Mouse (Mus musculus): ENCODE measurements around the gene Dcdc2a. TPM values are rescaled to one million over a fixed set of nuclear protein-coding genes. Genes with fewer than 3 reads are reported as not detected.

The Dcdc2a gene
- polyA plus RNA-seq, 1 experiment from 2014 or later = 2.1 TPM

GRCm38 (mm10) chr13:25144093-25144492 lies 88.3 kb downstream of the Dcdc2a start:
- no peak overlapping the region for H3K9ac ChIP-seq
- no peaks in the 10 kb centered on the region for H3K27me3 ChIP-seq
- no peaks in the 10 kb centered on the region for H3K9me3 ChIP-seq (replicated peaks)
- ATAC-seq = no peak
- no peak overlapping the region for H3K4me2 ChIP-seq
- H3K27ac ChIP-seq = no peak overlapping the region
- H3K36me3 ChIP-seq (ENCODE audit: poor library complexity, severe bottlenecking) = no peaks in the 10 kb centered on the region
- H3K4me3 ChIP-seq = no peak overlapping the region
- no peaks in the 10 kb centered on the region for H3K4me1 ChIP-seq
- 68% methylated on average over 2 of the region's 2 CpGs for WGBS

- no peak overlapping the region for H3K9ac ChIP-seq
- no peak overlapping the region for H3K4me3 ChIP-seq
- H3K4me2 ChIP-seq = no peak overlapping the region
- peaks cover 8% of the 10 kb centered on the region; the same call in 1 of the 2 replicates for H3K4me1 ChIP-seq
- no peaks in the 10 kb centered on the region for H3K9me3 ChIP-seq (replicated peaks)
- no peak overlapping the region for H3K27ac ChIP-seq
- ATAC-seq = no peak
- H3K36me3 ChIP-seq (ENCODE audit: poor library complexity, severe bottlenecking) = no peaks in the 10 kb centered on the region
- 79% methylated on average over 2 of the region's 2 CpGs for WGBS
- no peaks in the 10 kb centered on the region for H3K27me3 ChIP-seq
Observed at GRCm38 (mm10) chr13:25146232-25146631, 90.4 kb downstream of the Dcdc2a start.

GRCm38 (mm10) chr13:25150154-25150781 lies 94.5 kb downstream of the Dcdc2a start:
- Histone ChIP-seq H3K4me3 (no peak overlapping the region), H3K27me3 (no peaks in the 10 kb centered on the region), H3K9ac (no peak overlapping the region), H3K4me2 (peak overlapping the region; percentile 30; the same call in 1 of the 2 replicates), H3K27ac (no peak overlapping the region), H3K4me1 (peaks cover 8% of the 10 kb centered on the region; the same call in 1 of the 2 replicates), H3K36me3 (ENCODE audit: poor library complexity, severe bottlenecking) (no peaks in the 10 kb centered on the region), H3K9me3 (replicated peaks) (no peaks in the 10 kb centered on the region)
- ATAC-seq = peak; percentile 79
- WGBS = 16% methylated on average over 17 of the region's 17 CpGs

DNA sequence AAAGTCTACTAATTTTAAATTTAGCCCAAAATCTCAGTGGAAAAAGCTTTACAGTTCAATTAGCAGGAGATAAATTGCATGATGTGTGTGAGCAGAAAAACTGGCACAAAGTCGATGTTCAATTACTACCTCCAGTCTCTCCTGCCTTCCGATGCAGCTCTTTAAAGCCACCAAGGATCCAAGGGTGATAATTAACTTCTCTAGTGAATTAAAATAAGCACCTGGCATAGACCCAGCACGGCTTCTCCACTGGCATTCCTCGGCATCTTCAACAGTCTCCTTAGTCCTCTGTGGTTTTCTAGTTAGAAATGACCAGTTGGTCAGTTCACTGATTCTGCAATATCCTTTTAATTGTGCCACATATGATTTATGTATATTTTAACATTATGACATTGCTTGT lies 95.1 kb downstream of the Dcdc2a start:
- no peaks in the 10 kb centered on the region for H3K36me3 ChIP-seq (ENCODE audit: poor library complexity, severe bottlenecking)
- 7% methylated on average over 4 of the region's 4 CpGs for WGBS
- H3K4me1 ChIP-seq = peaks cover 8% of the 10 kb centered on the region; the same call in 1 of the 2 replicates
- no peaks in the 10 kb centered on the region for H3K27me3 ChIP-seq
- peak; percentile 41 for ATAC-seq
- H3K9me3 ChIP-seq (replicated peaks) = no peaks in the 10 kb centered on the region
- H3K4me2 ChIP-seq = no peak overlapping the region
- H3K9ac ChIP-seq = no peak overlapping the region
- H3K4me3 ChIP-seq = no peak overlapping the region
- no peak overlapping the region for H3K27ac ChIP-seq

GRCm38 (mm10) chr13:25159917-25160316 lies 104.1 kb downstream of the Dcdc2a start:
- Histone ChIP-seq H3K36me3 (ENCODE audit: poor library complexity, severe bottlenecking) (no peaks in the 10 kb centered on the region), H3K4me2 (no peak overlapping the region), H3K4me3 (no peak overlapping the region), H3K4me1 (peaks cover 5% of the 10 kb centered on the region; the same call in 1 of the 2 replicates), H3K27ac (no peak overlapping the region), H3K9ac (no peak overlapping the region), H3K9me3 (replicated peaks) (no peaks in the 10 kb centered on the region), H3K27me3 (no peaks in the 10 kb centered on the region)
- ATAC-seq = 0 out of 2 replicates have a peak, but pooled peaks have one; percentile 25
- 64% methylated on average over 2 of the region's 2 CpGs for WGBS

- Histone ChIP-seq H3K4me3 (no peak overlapping the region), H3K36me3 (ENCODE audit: poor library complexity, severe bottlenecking) (no peaks in the 10 kb centered on the region), H3K4me2 (no peak overlapping the region), H3K27me3 (no peaks in the 10 kb centered on the region), H3K27ac (no peak overlapping the region), H3K4me1 (peaks cover 5% of the 10 kb centered on the region; the same call in 1 of the 2 replicates), H3K9me3 (replicated peaks) (no peaks in the 10 kb centered on the region), H3K9ac (no peak overlapping the region)
- WGBS = 21% methylated on average over 2 of the region's 2 CpGs
- ATAC-seq = peak; percentile 68
Observed at GRCm38 (mm10) chr13:25160804-25161203, 105.0 kb downstream of the Dcdc2a start.

GRCm38 (mm10) chr13:25162594-25162993 lies 106.8 kb downstream of the Dcdc2a start:
- H3K9me3 ChIP-seq (replicated peaks) = no peaks in the 10 kb centered on the region
- H3K4me2 ChIP-seq = no peak overlapping the region
- WGBS = 96% methylated on average over 3 of the region's 3 CpGs
- ATAC-seq = no peak
- H3K4me1 ChIP-seq = peaks cover 5% of the 10 kb centered on the region; the same call in 1 of the 2 replicates
- H3K4me3 ChIP-seq = no peak overlapping the region
- H3K9ac ChIP-seq = no peak overlapping the region
- H3K27ac ChIP-seq = no peak overlapping the region
- H3K27me3 ChIP-seq = no peaks in the 10 kb centered on the region
- no peaks in the 10 kb centered on the region for H3K36me3 ChIP-seq (ENCODE audit: poor library complexity, severe bottlenecking)

DNA sequence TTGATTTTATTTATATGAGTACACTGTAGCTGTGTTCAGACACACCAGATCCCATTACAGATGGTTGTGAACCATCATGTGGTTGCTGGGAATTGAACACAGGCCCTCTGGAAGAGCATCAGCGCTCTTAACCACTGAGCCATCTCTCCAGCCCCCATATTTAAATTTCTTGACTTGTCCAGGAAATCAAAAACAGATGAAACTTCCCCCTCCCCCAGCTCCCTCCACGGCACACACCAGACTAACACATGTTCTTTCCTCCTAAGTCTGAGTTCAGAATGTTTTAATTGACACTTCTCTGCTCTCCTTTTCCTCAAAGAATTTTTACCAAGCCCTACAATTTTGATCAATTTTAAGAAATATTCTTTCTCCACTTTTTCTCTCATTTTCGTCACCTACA lies 113.1 kb downstream of the Dcdc2a start:
- H3K4me1 ChIP-seq = no peaks in the 10 kb centered on the region
- H3K9me3 ChIP-seq (replicated peaks) = no peaks in the 10 kb centered on the region
- H3K27ac ChIP-seq = no peak overlapping the region
- ATAC-seq = no peak
- WGBS = 88% methylated on average over 3 of the region's 3 CpGs
- no peaks in the 10 kb centered on the region for H3K27me3 ChIP-seq
- H3K4me3 ChIP-seq = no peak overlapping the region
- no peak overlapping the region for H3K9ac ChIP-seq
- no peaks in the 10 kb centered on the region for H3K36me3 ChIP-seq (ENCODE audit: poor library complexity, severe bottlenecking)
- H3K4me2 ChIP-seq = no peak overlapping the region

DNA sequence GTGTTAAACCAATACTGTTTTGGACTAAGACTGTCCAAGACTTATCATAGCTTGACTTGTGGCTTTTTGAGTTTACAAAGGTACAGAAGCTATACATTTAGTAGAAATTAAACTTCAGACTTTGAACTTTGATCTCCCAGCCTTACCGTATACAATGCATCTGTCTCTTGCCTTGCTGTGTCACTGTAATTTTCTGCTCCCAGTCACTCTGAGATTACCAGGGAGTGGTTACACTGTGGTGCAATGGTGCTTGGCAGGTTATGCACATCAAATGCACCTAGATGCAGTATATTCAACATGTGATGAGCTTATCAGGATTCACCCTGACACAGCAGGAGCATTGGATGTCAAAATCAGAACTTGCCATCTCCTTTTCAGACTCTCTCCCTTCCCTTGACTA lies 122.0 kb downstream of the Dcdc2a start:
- no peaks in the 10 kb centered on the region for H3K27me3 ChIP-seq
- H3K27ac ChIP-seq = no peak overlapping the region
- no peaks in the 10 kb centered on the region for H3K4me1 ChIP-seq
- ATAC-seq = no peak
- no peaks in the 10 kb centered on the region for H3K9me3 ChIP-seq (replicated peaks)
- 94% methylated on average over 1 of the region's 1 CpGs for WGBS
- no peaks in the 10 kb centered on the region for H3K36me3 ChIP-seq (ENCODE audit: poor library complexity, severe bottlenecking)
- no peak overlapping the region for H3K4me2 ChIP-seq
- no peak overlapping the region for H3K9ac ChIP-seq
- no peak overlapping the region for H3K4me3 ChIP-seq

DNA sequence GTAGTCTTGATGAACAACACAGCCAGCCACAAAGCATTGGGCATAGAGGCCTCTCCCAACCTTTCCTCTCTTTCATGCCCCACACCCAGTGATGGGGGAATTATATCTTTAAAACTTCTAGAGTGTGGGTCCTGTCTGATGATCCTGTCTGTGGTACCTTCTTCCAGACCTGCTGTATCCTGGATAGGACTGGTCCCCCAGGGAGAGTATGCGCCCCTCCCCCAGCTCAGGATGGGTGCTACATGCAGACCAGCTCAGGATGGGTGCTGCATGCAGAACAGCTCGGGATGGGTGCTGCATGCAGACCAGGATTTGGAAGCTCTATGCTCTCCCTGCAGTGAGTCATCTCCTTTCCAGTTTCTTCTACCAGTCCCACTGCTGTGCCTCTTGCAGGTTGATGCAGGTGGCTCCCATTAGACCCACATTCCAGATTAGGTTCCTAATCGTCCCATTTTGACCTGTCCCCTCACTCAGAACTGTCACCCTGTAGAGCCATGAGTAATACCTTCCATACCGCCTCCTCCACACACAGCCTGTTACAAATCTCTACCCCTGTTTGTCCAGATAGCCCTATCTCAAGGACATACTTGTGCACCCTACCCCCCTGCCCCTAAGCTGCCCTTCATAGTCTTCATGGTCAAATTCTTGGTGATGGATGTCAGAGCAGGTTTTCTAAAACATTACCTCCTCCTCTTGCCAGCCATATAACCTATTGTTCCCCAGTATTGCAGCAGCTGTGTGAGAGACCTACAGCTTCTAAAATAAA lies 122.6 kb downstream of the Dcdc2a start:
- no peaks in the 10 kb centered on the region for H3K36me3 ChIP-seq (ENCODE audit: poor library complexity, severe bottlenecking)
- no peak overlapping the region for H3K4me3 ChIP-seq
- no peak overlapping the region for H3K4me2 ChIP-seq
- no peaks in the 10 kb centered on the region for H3K4me1 ChIP-seq
- ATAC-seq = no peak
- H3K9me3 ChIP-seq (replicated peaks) = no peaks in the 10 kb centered on the region
- 85% methylated on average over 4 of the region's 4 CpGs for WGBS
- H3K27me3 ChIP-seq = no peaks in the 10 kb centered on the region
- no peak overlapping the region for H3K9ac ChIP-seq
- H3K27ac ChIP-seq = no peak overlapping the region

DNA sequence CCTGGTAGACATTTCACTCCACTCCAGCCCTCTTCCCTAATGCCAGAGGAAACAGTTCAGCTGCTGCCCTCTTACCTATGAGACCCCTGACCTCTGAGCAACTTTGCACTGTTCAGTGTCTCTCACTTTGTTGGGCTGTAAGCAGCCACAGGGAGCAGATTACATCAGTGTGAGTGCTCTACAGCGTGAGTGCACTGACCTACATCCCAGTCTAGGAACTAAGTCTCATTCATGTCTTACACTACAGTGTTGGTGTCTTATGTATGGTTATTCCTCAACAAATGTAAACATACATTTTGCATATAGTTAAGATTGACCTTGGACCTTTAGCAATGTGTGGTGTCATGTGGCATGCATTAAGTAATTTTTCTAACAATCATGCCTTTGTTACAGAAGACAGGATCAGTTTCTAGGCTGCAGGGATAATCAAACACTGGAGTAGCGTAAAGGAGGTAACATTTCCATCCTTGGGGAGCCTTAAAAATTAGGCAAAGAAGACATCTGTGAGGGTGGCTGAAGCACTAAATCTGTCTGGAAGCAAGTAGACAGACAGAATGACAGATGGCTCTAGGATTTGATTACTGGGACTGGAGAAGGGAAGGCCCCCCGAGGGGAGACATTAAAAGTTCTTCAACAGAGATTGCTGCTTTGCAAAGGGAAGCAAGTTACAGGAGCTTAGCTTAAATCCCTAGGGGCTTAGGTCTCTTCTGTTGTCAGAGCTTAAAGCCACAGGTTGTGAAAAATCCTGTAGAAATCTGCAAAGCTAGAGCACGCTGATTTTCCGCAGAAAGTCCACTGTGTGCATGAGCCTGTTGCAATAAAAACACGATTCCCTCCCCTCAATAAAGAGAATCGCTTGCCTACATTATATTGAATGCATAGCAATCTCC lies 130.9 kb downstream of the Dcdc2a start:
- WGBS = 15% methylated on average over 7 of the region's 7 CpGs
- no peak; the same call in 1 of the 2 replicates for ATAC-seq

More for the DNA sequence above, 130.9 kb downstream of the Dcdc2a start:
- H3K9me3 ChIP-seq (replicated peaks) = no peaks in the 10 kb centered on the region
- no peak overlapping the region; the same call in 1 of the 2 replicates for H3K27ac ChIP-seq
- no peak overlapping the region for H3K9ac ChIP-seq
- H3K36me3 ChIP-seq (ENCODE audit: poor library complexity, severe bottlenecking) = no peaks in the 10 kb centered on the region
- peaks cover 12% of the 10 kb centered on the region for H3K4me1 ChIP-seq
- 0 out of 2 replicates have a peak overlapping the region, but pooled peaks have one; percentile 4 for H3K4me3 ChIP-seq
- H3K27me3 ChIP-seq = no peaks in the 10 kb centered on the region
- H3K4me2 ChIP-seq = peak overlapping the region; percentile 38
